Mouse (Mus musculus) megakaryocyte-erythroid progenitor cell, adult 5-6 weeks (primary cell): ENCODE results near the gene Otog. TPM values are rescaled to one million over a fixed set of nuclear protein-coding genes. Genes with fewer than 3 reads are reported as not detected.

Experiments
- ATAC-seq: replicated peaks from 2 replicates; pipeline ENCODE4 v1.8.0; 2016; ENCODE audit warnings: mild to moderate bottlenecking, inconsistent platforms; ENCODE audit not compliant: severe bottlenecking, poor library complexity, low FRiP score, low TSS enrichment
- total RNA-seq, 2 experiments: library from RNA; stranded (forward) in 1 of 2; stranded (reverse) in 1 of 2; fragments of 200-1000, 215-1000 nt in 1 of 2; fragments of >200 nt in 1 of 2; fragmentation: Nextera tagmentation in 1 of 2; gene quantifications; 2 replicates each; pipeline ENCODE4 v1.2.3; 2014 to 2017

Otog gene
- total RNA-seq, 2 experiments from 2014 or later: not detected

GRCm38 (mm10) chr7:46279946-46280345, 39.2 kb downstream of the Otog start:
- peak; percentile 51; the same call in 1 of the 2 replicates for ATAC-seq

GRCm38 (mm10) chr7:46280896-46281295, 40.1 kb downstream of the Otog start:
- no peak for ATAC-seq

GRCm38 (mm10) chr7:46282276-46282675, 41.5 kb downstream of the Otog start:
- ATAC-seq: no peak

GRCm38 (mm10) chr7:46283681-46284080, 42.9 kb downstream of the Otog start:
- ATAC-seq: no peak

- no peak for ATAC-seq
These were observed 44.5 kb downstream of the Otog start for GRCm38 (mm10) chr7:46285161-46285839.

GRCm38 (mm10) chr7:46286391-46286790, 45.6 kb downstream of the Otog start:
- ATAC-seq: no peak

GRCm38 (mm10) chr7:46287051-46287450, 46.3 kb downstream of the Otog start:
- no peak for ATAC-seq

- no peak for ATAC-seq
These were observed 55.5 kb downstream of the Otog start for GRCm38 (mm10) chr7:46296330-46296729.

GRCm38 (mm10) chr7:46301031-46301632, 60.3 kb downstream of the Otog start:
- ATAC-seq: no peak

- ATAC-seq: no peak
These were observed 72.7 kb downstream of the Otog start for GRCm38 (mm10) chr7:46313486-46313885.

GRCm38 (mm10) chr7:46314220-46315009, 73.6 kb downstream of the Otog start:
- ATAC-seq: no peak

GRCm38 (mm10) chr7:46315692-46316091, 74.9 kb downstream of the Otog start:
- ATAC-seq: no peak

- ATAC-seq: no peak
These were observed 76.2 kb downstream of the Otog start for GRCm38 (mm10) chr7:46316948-46317347.

GRCm38 (mm10) chr7:46321242-46321641, 80.5 kb downstream of the Otog start:
- ATAC-seq: no peak

- no peak for ATAC-seq
These were observed 87.1 kb downstream of the Otog start for GRCm38 (mm10) chr7:46327896-46328295.

- ATAC-seq: no peak
These were observed 96.6 kb downstream of the Otog start for GRCm38 (mm10) chr7:46337397-46337796.

GRCm38 (mm10) chr7:46339818-46340217, 99.0 kb downstream of the Otog start:
- ATAC-seq: no peak

GRCm38 (mm10) chr7:46340295-46340694, 99.5 kb downstream of the Otog start:
- no peak for ATAC-seq

GRCm38 (mm10) chr7:46341471-46341870, 100.7 kb downstream of the Otog start:
- ATAC-seq: no peak

GRCm38 (mm10) chr7:46347692-46348091, 106.9 kb downstream of the Otog start:
- ATAC-seq: no peak

GRCm38 (mm10) chr7:46348813-46349212, 108.0 kb downstream of the Otog start:
- ATAC-seq: no peak
